Mouse (Mus musculus) embryonic fibroblast, embryonic 13.5 days (primary cell): Measurements from ENCODE around the gene Ifna2.

ENCODE experiments used
- CTCF ChIP-seq: IDR thresholded peaks from 2 replicates; pipeline ENCODE4 v1.5.1; 2011; ENCODE audit warnings: mild to moderate bottlenecking, control low read depth, low read length, moderate library complexity, borderline replicate concordance; ENCODE audit not compliant: insufficient read depth
- POLR2A ChIP-seq: IDR thresholded peaks from 2 replicates; pipeline ENCODE4 v1.6.1; 2011; ENCODE audit warnings: low read depth, mild to moderate bottlenecking, control low read depth, low read length, moderate library complexity

DNA sequence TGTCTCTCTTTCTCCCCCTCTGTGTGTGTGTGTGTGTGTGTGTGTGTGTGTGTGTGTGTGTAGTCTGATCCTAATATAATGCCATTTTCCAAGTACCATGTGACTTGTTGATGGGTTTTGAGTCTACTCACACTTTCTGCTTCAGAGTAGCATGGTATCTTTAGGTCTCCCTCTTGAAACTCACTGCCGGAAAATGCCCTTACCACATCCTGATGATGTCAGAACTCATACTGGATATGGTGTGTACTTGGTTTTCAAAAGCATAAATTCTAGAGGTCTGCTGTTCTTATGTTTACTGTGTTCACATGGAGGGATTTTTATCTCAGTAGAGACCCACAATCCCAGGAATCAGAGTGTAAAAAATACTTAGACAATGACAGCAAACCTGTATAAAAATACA lies 8.8 kb upstream of the Ifna2 start:
- TF ChIP-seq CTCF (no peak), POLR2A (no peak)
